Mouse (Mus musculus): ENCODE measurements around the gene Abhd15. TPM values are rescaled to one million over a fixed set of nuclear protein-coding genes. Genes with fewer than 3 reads are reported as not detected.

Abhd15 gene
- polyA plus RNA-seq, 1 experiment from 2014 or later: 3.9 TPM

- no peak overlapping the region for H3K4me3 ChIP-seq (replicated peaks)
- H3K9ac ChIP-seq: no peak overlapping the region
- peaks cover 45% of the 10 kb centered on the region for H3K4me1 ChIP-seq
- H3K9me3 ChIP-seq (replicated peaks): no peaks in the 10 kb centered on the region
- H3K27me3 ChIP-seq: no peaks in the 10 kb centered on the region
- ATAC-seq (ENCODE audit: insufficient number of reproducible peaks, low FRiP score, low TSS enrichment, low read depth): peak; percentile 15; the same call in 1 of the 2 replicates
- H3K36me3 ChIP-seq: no peaks in the 10 kb centered on the region
- no peak overlapping the region for H3K27ac ChIP-seq (replicated peaks)
- 49% methylated on average over 6 of the region's 6 CpGs for WGBS
- no peak overlapping the region for H3K4me2 ChIP-seq (replicated peaks)
These were observed 29.7 kb upstream of the Abhd15 start for GRCm38 (mm10) chr11:77485229-77485628.

DNA sequence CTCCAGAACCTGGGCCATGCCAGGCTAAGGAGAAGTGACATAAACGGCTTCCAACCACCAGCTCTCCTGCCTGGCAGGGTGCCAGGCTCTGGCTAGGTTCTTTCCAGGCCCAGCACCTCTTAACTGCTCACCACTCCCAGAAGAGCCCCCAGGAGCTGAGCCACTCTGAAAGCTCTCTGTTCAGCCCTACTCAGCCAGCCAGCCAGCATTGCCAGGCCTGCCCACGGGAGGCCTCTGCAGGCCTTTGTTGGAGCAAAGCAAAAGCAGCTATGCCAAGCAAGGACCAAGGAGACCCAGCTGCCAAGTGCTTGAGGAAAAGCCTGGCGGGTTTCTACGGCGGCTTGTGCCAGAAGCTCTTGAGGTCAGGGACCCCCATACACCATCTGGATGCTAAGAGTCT is 28.1 kb upstream of the Abhd15 start:
- WGBS: 65% methylated on average over 5 of the region's 5 CpGs
- Histone ChIP-seq H3K27ac (replicated peaks) (peak overlapping the region; percentile 1; the same call in 1 of the 2 replicates), H3K9me3 (replicated peaks) (no peaks in the 10 kb centered on the region), H3K4me1 (peaks cover 59% of the 10 kb centered on the region), H3K4me3 (replicated peaks) (no peak overlapping the region), H3K9ac (no peak overlapping the region), H3K36me3 (no peaks in the 10 kb centered on the region), H3K4me2 (replicated peaks) (no peak overlapping the region), H3K27me3 (no peaks in the 10 kb centered on the region)
- ATAC-seq (ENCODE audit: insufficient number of reproducible peaks, low FRiP score, low TSS enrichment, low read depth): no peak

- ATAC-seq (ENCODE audit: insufficient number of reproducible peaks, low FRiP score, low TSS enrichment, low read depth): no peak
- H3K4me1 ChIP-seq: peaks cover 74% of the 10 kb centered on the region
- no peaks in the 10 kb centered on the region for H3K36me3 ChIP-seq
- peak overlapping the region; percentile 94 for H3K4me2 ChIP-seq (replicated peaks)
- no peaks in the 10 kb centered on the region for H3K27me3 ChIP-seq
- 2% methylated on average over 53 of the region's 55 CpGs for whole genome bisulfite sequencing
- no peak overlapping the region for H3K27ac ChIP-seq (replicated peaks)
- peak overlapping the region; percentile 80 for H3K9ac ChIP-seq
- H3K9me3 ChIP-seq (replicated peaks): no peaks in the 10 kb centered on the region
- H3K4me3 ChIP-seq (replicated peaks): peak overlapping the region; percentile 86
These were observed 25.9 kb upstream of the Abhd15 start for GRCm38 (mm10) chr11:77488771-77489581.

DNA sequence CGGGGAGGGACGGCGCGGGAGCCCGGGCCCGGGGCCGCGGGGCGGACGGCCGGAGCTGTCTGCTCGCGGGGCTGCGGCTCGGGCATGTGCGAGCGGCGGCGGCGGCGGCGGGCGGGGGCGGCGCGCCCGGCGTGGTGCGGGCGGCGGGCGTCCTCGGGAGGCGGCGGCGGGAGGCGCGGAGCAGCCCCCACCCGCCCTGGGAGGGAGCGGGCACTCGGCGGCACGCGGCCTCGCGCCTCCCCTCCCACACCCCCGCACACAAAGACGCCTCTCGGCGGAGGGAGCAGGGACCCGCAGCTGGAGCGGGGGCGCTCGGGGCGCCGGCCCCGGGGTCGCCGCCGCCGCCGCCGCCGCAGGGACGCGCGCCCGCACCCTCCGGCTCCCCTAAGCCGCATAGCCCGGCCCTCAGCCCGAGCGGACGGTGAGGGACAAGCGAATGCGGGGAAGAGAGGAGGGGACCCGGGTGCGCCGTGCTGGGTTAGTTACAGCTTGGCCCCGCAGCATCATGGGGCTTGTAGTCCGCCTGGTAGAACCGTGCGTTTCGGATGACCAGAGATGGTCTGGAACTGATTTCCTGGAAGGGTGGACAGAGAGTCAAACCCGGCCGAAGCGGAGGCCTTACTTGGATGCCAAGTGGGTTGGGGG is 25.2 kb upstream of the Abhd15 start, which contains the start of gene Ankrd13b:
Ankrd13b (minus strand) TSS at position 88 of the 645 bp plus-strand sequence.
- no peaks in the 10 kb centered on the region for H3K36me3 ChIP-seq
- peak within 1 kb of the TSS; percentile 86 for H3K4me3 ChIP-seq (replicated peaks)
- peak within 1 kb of the TSS; percentile 94 for H3K4me2 ChIP-seq (replicated peaks)
- H3K9ac ChIP-seq: peak within 1 kb of the TSS; percentile 80
- no peaks in the 10 kb centered on the region for H3K9me3 ChIP-seq (replicated peaks)
- H3K4me1 ChIP-seq: peaks cover 82% of the 10 kb centered on the region
- H3K27ac ChIP-seq (replicated peaks): peak within 1 kb of the TSS; percentile 94
- WGBS: under 1% methylated on average over 49 of the region's 87 CpGs
- 0 out of 2 replicates have a peak, but pooled peaks have one; percentile 26 for ATAC-seq (ENCODE audit: insufficient number of reproducible peaks, low FRiP score, low TSS enrichment, low read depth)
- no peaks in the 10 kb centered on the region for H3K27me3 ChIP-seq

DNA sequence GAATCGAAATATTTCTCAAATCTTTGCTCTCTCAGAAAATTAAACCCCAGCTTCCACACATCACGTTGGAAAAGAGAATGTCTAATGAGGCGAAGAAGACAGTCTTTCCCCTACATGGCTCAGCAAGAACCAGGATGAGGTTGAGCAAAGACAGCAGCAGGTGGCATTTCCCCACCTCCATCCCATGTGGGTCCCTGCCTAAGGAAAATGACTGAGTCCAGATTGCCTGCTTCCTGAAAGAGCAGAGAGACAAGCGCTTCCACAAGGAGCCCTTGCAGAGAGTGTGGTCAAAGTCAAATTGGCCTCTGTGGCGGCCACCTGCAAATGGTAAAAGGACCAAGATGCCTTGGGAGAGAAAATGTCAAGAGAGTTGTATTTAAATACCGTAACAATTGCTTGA is 24.5 kb upstream of the Abhd15 start:
- WGBS: 61% methylated on average over 6 of the region's 6 CpGs
- no peaks in the 10 kb centered on the region for H3K27me3 ChIP-seq
- peak overlapping the region; percentile 86 for H3K4me3 ChIP-seq (replicated peaks)
- H3K9me3 ChIP-seq (replicated peaks): no peaks in the 10 kb centered on the region
- peak overlapping the region; percentile 94 for H3K4me2 ChIP-seq (replicated peaks)
- no peaks in the 10 kb centered on the region for H3K36me3 ChIP-seq
- H3K27ac ChIP-seq (replicated peaks): peak overlapping the region; percentile 94
- no peak for ATAC-seq (ENCODE audit: insufficient number of reproducible peaks, low FRiP score, low TSS enrichment, low read depth)
- H3K9ac ChIP-seq: no peak overlapping the region
- H3K4me1 ChIP-seq: peaks cover 83% of the 10 kb centered on the region

GRCm38 (mm10) chr11:77491123-77491501 is 23.8 kb upstream of the Abhd15 start:
- Histone ChIP-seq H3K27me3 (no peaks in the 10 kb centered on the region), H3K4me1 (peaks cover 82% of the 10 kb centered on the region), H3K4me2 (replicated peaks) (peak overlapping the region; percentile 94), H3K9ac (peak overlapping the region; percentile 37; the same call in 1 of the 2 replicates), H3K9me3 (replicated peaks) (no peaks in the 10 kb centered on the region), H3K4me3 (replicated peaks) (peak overlapping the region; percentile 91), H3K27ac (replicated peaks) (peak overlapping the region; percentile 94), H3K36me3 (no peaks in the 10 kb centered on the region)
- ATAC-seq (ENCODE audit: insufficient number of reproducible peaks, low FRiP score, low TSS enrichment, low read depth): peak; percentile 84
- WGBS: under 1% methylated on average over 13 of the region's 13 CpGs

DNA sequence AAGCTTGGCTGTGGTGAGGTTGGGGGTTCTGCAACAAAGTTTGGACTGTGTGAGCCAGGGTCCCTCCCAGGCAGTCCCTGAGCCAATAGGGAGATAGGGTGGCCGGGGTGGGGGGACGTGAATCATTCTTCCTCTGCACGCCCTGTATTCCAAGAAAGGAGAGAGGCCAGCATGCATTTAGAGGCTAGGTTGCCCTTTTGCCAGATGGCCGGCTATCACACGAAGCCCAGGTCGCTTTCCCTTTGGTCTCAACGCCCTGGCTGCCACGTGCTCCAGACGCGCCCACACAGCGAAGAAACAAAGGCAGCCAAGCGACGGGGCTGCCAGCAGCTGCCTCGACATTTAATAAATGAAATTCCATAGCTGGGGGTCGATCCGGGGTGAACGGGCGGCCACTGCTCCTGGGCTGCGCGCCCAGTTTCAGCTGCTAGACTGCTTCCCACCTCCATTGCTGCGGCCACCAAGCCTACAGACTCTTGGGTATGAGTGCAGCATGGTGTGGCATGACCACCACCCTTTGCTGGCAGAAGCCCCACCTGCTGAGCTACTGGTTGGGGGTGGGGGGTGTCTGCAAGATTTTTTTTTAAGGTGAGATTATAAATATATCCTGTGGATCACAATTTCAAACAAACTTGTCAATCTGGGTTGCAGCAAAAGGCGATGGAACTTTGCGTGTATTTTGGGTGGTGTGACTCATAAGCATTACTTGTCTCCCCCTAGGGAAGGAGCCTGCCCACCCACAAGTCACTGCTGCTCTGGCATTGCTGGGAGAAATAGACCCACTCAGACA is 23.2 kb upstream of the Abhd15 start:
- ATAC-seq (ENCODE audit: insufficient number of reproducible peaks, low FRiP score, low TSS enrichment, low read depth): peak; percentile 78
- no peaks in the 10 kb centered on the region for H3K36me3 ChIP-seq
- peak overlapping the region; percentile 37 for H3K9ac ChIP-seq
- peak overlapping the region; percentile 94 for H3K4me2 ChIP-seq (replicated peaks)
- no peaks in the 10 kb centered on the region for H3K27me3 ChIP-seq
- no peaks in the 10 kb centered on the region for H3K9me3 ChIP-seq (replicated peaks)
- H3K27ac ChIP-seq (replicated peaks): peak overlapping the region; percentile 94
- WGBS: 0% methylated on average over 23 of the region's 23 CpGs
- H3K4me3 ChIP-seq (replicated peaks): peak overlapping the region; percentile 91
- H3K4me1 ChIP-seq: peaks cover 79% of the 10 kb centered on the region

DNA sequence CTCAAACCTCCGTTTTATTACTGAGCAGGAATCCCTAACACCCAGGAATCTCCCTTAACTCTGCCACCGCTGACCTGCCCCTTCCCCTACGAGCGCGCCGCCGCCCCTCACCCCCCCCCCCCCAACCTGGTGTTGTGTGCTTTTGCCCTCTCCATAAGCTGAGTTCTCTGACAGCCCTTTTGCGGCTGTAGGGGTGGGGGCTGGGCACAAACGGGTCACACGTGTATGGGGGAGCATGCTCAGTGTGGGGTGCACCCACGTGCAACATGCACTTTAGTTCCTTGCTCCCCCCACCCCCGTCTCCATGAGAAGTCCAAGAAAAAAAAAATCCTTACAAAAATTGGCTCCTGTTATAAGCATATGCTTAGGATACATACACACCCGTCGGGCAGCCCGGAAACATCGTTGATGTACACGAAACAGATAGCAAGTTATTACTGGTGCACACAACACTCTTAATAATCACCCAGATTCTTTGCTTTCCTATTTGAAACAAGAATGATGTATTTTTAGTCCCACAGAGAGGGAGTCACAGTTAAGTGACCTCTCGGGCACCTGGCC is 22.5 kb upstream of the Abhd15 start:
- H3K9me3 ChIP-seq (replicated peaks): no peaks in the 10 kb centered on the region
- peak overlapping the region; percentile 94 for H3K4me2 ChIP-seq (replicated peaks)
- WGBS: 1% methylated on average over 18 of the region's 18 CpGs
- H3K4me3 ChIP-seq (replicated peaks): peak overlapping the region; percentile 91
- peaks cover 78% of the 10 kb centered on the region for H3K4me1 ChIP-seq
- ATAC-seq (ENCODE audit: insufficient number of reproducible peaks, low FRiP score, low TSS enrichment, low read depth): no peak
- no peaks in the 10 kb centered on the region for H3K36me3 ChIP-seq
- peak overlapping the region; percentile 91; the same call in 1 of the 2 replicates for H3K9ac ChIP-seq
- peak overlapping the region; percentile 94 for H3K27ac ChIP-seq (replicated peaks)
- H3K27me3 ChIP-seq: no peaks in the 10 kb centered on the region

DNA sequence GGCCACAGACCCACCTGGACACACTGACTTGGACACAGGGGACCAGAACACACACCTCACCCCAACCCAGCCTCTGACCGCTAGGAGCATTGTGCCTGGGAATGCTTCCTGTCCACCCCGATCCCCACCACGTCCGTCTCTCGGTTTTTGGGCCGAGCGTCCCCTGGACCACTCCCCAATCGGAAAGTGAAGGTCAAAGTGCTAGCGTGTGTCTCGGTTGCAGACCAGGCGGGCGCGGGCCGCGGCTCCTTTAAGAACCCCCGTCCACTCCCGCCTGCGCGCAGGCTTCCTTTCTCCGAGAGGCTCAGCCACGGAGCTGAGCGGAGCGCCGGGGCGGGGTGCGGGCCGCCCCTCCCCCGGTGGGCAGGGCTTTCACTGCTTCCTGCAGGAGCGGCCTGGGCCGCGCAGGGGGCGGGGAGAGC is 22.0 kb upstream of the Abhd15 start:
- Histone ChIP-seq H3K27me3 (no peaks in the 10 kb centered on the region), H3K27ac (replicated peaks) (peak overlapping the region; percentile 94), H3K9ac (peak overlapping the region; percentile 91), H3K4me2 (replicated peaks) (peak overlapping the region; percentile 94), H3K4me1 (peaks cover 79% of the 10 kb centered on the region), H3K4me3 (replicated peaks) (peak overlapping the region; percentile 91), H3K9me3 (replicated peaks) (no peaks in the 10 kb centered on the region), H3K36me3 (no peaks in the 10 kb centered on the region)
- under 1% methylated on average over 32 of the region's 32 CpGs for WGBS
- peak; percentile 74 for ATAC-seq (ENCODE audit: insufficient number of reproducible peaks, low FRiP score, low TSS enrichment, low read depth)

- 0 out of 2 replicates have a peak, but pooled peaks cover 2% of the 10 kb centered on the region for H3K36me3 ChIP-seq
- peak within 1 kb of the TSS; percentile 94 for H3K4me2 ChIP-seq (replicated peaks)
- H3K9ac ChIP-seq: peak within 1 kb of the TSS; percentile 91
- WGBS: under 1% methylated on average over 72 of the region's 74 CpGs
- H3K27ac ChIP-seq (replicated peaks): peak within 1 kb of the TSS; percentile 94
- H3K4me1 ChIP-seq: peaks cover 79% of the 10 kb centered on the region
- peak within 1 kb of the TSS; percentile 91 for H3K4me3 ChIP-seq (replicated peaks)
- H3K9me3 ChIP-seq (replicated peaks): no peaks in the 10 kb centered on the region
- ATAC-seq (ENCODE audit: insufficient number of reproducible peaks, low FRiP score, low TSS enrichment, low read depth): no peak
- no peaks in the 10 kb centered on the region for H3K27me3 ChIP-seq
These were observed 21.2 kb upstream of the Abhd15 start, which contains the start of gene Git1 for GRCm38 (mm10) chr11:77493512-77494343. Gene Git1, plus strand, starts transcription at chr11:77493562.
